Mouse (Mus musculus): ENCODE results near the gene Aggf1.

DNA sequence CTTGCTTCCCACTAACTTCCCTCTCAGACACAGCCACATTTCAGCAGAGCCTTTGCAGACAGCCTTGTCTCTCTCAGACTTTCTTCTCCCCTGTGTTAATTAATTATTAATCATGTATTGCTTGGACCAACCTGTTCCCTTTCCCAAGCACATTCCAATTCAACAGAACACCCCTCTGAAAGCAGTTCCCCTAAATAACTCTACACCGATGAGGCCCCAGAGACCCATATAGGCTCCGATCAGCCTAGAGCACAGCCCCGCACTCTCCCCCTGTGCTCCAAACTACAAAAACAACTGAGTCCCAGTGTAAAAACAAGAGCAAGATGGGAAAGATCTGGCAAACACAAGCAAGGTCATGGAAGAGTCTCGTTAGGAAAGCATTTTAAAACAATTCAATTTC is 68.6 kb downstream of the Aggf1 start:
- no peak for TF ChIP-seq EP300 (IDR thresholded peaks at IDR 0.05; ENCODE audit: low read depth)
- no peak for TF ChIP-seq CTCF (IDR thresholded peaks at IDR 0.05; ENCODE audit: low read depth)

Data from heart, postnatal 0 days (tissue).